Mouse (Mus musculus) limb, embryonic 12.5 days (tissue): ENCODE results near the gene Cyp4f37. TPM values are rescaled to one million over a fixed set of nuclear protein-coding genes. Genes with fewer than 3 reads are reported as not detected.
A peak's percentile ranks its signal among the peaks of the same experiment; 100 is the strongest.
"Not testable (repeated sequence)": the region's sequence is repeated elsewhere in the genome, so short reads cannot be mapped to it uniquely, and the experiment has no call there.

Experiments used
- ATAC-seq: fragments of 200-750 bp; cut with Nextera tagmentation; 2 replicates; pipeline ENCODE4 v1.8.0; 2017; ENCODE audit warnings: low read depth, moderate TSS enrichment; ENCODE audit not compliant: insufficient number of reproducible peaks, insufficient read depth, low FRiP score, low TSS enrichment
- H3K27ac ChIP-seq: fragments of 300-500 bp; sonication (generic); 2 replicates; pipeline ENCODE4 v1.5.1; 2016; ENCODE audit warnings: mild to moderate bottlenecking, moderate library complexity
- H3K27me3 ChIP-seq: fragments of 300-500 bp; sonication (generic); 2 replicates; pipeline ENCODE4 v1.6.1; 2016; ENCODE audit warnings: mild to moderate bottlenecking, moderate library complexity
- H3K36me3 ChIP-seq: fragments of 300-500 bp; sonication (generic); 2 replicates; pipeline ENCODE4 v1.6.1; 2016; ENCODE audit warnings: mild to moderate bottlenecking, moderate library complexity
- H3K4me1 ChIP-seq: fragments of 300-500 bp; sonication (generic); replicated peaks from 2 replicates; pipeline ENCODE4 v1.6.1; 2016
- H3K4me2 ChIP-seq: fragments of 300-500 bp; sonication (generic); 2 replicates; pipeline ENCODE4 v1.6.1; 2016; ENCODE audit warnings: mild to moderate bottlenecking, moderate library complexity
- H3K4me3 ChIP-seq: fragments of 300-500 bp; sonication (generic); replicated peaks from 2 replicates; pipeline ENCODE4 v1.5.1; 2016; ENCODE audit warnings: mild to moderate bottlenecking
- H3K9ac ChIP-seq: fragments of 300-500 bp; sonication (generic); replicated peaks from 2 replicates; pipeline ENCODE4 v1.6.1; 2016; ENCODE audit warnings: mild to moderate bottlenecking, moderate library complexity
- H3K9me3 ChIP-seq: fragments of 300-500 bp; sonication (generic); 2 replicates; pipeline ENCODE4 v1.6.1; 2016; ENCODE audit warnings: mild to moderate bottlenecking, moderate library complexity
- WGBS: fragments of 180-500 bp; shearing (Covaris S2); methylation state at CpG from one replicate; pipeline ENCODE4 v1.1.7; 2016; 5-methylcytosine and 5-hydroxymethylcytosine counted together
- polyA plus RNA-seq: library from polyadenylated mRNA; unstranded; fragments of >200 nt; fragmentation: Nextera tagmentation; extraction: Ambion mirVana; gene quantifications from 2 replicates; pipeline ENCODE4 v1.2.1, GENCODE M21; 2016

The Cyp4f37 gene
- polyA plus RNA-seq, 1 experiment from 2014 or later = not detected

DNA sequence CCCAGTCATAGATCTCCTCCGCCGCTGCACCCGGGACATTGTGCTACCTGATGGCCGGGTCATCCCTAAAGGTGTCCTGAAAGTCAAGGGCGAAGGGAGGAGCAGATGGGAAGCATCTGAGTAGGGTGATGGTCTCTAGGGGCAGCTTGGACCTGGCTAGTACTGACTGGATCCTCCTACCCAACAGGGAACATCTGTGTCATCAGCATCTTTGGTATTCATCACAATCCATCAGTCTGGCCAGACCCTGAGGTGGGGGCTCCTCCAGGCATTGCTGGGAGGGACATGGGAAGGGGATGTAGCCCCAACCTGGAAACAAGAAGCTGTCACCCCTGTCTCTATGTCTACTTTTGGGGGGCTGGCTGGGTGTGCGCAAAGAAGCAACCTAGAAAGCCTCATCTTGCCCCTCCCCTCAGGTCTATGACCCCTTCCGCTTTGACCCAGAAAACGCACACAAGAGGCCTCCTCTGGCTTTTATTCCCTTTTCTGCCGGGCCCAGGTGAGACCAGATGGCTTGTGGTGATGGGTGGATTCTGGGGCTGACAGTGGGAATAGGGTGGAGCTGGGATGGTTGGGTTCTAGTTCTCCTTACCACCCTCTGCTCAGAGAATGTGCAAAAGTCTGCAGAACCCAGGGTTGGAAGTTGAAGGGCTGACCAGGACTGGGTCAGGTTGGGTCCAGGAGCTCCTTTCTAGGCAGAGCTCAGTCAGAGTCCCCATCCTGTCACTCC is 13.3 kb downstream of the Cyp4f37 start:
- WGBS = 85% methylated on average over 9 of the region's 9 CpGs
- not testable (repeated sequence) for H3K27me3 ChIP-seq

GRCm38 (mm10) chr17:32634972-32635314 is 13.8 kb downstream of the Cyp4f37 start:
- peak; percentile 15; the same call in 1 of the 2 replicates for ATAC-seq
- H3K27ac ChIP-seq = no peak overlapping the region
- 3% methylated on average over 17 of the region's 17 CpGs for WGBS
- no peaks in the 10 kb centered on the region for H3K4me1 ChIP-seq
- no peaks in the 10 kb centered on the region for H3K27me3 ChIP-seq
- no peaks in the 10 kb centered on the region for H3K9me3 ChIP-seq
- H3K4me3 ChIP-seq = peak overlapping the region; percentile 35
- H3K4me2 ChIP-seq = peak overlapping the region; percentile 60
- no peaks in the 10 kb centered on the region for H3K36me3 ChIP-seq
- H3K9ac ChIP-seq = peak overlapping the region; percentile 45; the same call in 1 of the 2 replicates

More for the DNA sequence above, 13.3 kb downstream of the Cyp4f37 start:
- Histone ChIP-seq H3K4me2 (peak overlapping the region; percentile 60), H3K4me3 (peak overlapping the region; percentile 35), H3K9ac (peak overlapping the region; percentile 45; the same call in 1 of the 2 replicates)
- not testable (repeated sequence) for ATAC-seq, H3K27ac ChIP-seq, H3K9me3 ChIP-seq, H3K4me1 ChIP-seq, H3K36me3 ChIP-seq

DNA sequence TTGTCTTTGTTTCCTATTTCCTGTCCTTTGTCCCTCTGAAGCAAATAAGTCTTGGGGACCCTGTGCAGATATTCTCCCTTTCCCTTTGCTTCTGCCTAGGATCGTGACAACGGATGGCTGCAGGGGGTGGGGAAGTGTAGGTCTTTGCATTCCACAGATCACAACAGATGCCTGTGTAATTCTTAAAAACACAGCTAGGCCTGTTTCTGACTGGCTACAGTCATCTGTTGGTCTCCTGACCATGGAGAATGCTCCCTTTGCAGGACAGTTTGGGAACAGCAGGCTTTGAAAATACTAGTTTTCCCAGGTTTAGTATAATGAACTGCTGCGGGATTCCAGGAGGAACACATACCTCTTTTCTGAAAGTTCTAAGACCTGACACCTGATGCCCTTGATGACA is 15.2 kb downstream of the Cyp4f37 start:
- Histone ChIP-seq H3K27ac (no peak overlapping the region), H3K4me1 (no peaks in the 10 kb centered on the region), H3K4me2 (no peak overlapping the region), H3K27me3 (no peaks in the 10 kb centered on the region), H3K36me3 (no peaks in the 10 kb centered on the region), H3K4me3 (no peak overlapping the region), H3K9ac (no peak overlapping the region), H3K9me3 (no peaks in the 10 kb centered on the region)
- ATAC-seq = no peak
- 71% methylated on average over 3 of the region's 3 CpGs for WGBS

- Histone ChIP-seq H3K4me1 (no peaks in the 10 kb centered on the region), H3K9me3 (no peaks in the 10 kb centered on the region), H3K27ac (no peak overlapping the region), H3K36me3 (no peaks in the 10 kb centered on the region), H3K9ac (no peak overlapping the region), H3K27me3 (no peaks in the 10 kb centered on the region), H3K4me3 (no peak overlapping the region), H3K4me2 (no peak overlapping the region)
- WGBS = 81% methylated on average over 2 of the region's 2 CpGs
- ATAC-seq = no peak
Observed at GRCm38 (mm10) chr17:32637151-32637550, 16.0 kb downstream of the Cyp4f37 start.

DNA sequence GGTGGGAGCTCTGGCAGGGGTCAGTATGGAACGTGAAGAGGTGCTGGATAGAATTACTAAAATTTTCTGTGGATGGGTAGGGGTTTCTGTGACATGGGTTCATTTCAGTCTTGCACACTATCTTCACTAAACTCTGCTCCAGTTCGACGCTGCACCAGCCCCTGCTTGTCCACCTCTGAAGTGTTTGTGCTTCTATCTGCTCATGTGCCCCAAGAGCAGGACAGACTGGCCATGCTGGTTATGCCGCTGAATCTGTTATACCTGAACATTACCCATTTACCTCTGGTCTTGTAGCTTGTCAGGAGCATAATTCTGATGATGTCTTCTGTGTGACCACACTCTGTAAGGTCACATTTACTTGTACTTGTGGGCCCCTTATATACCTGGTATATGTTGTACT is 25.5 kb downstream of the Cyp4f37 start:
- no peaks in the 10 kb centered on the region for H3K27me3 ChIP-seq
- no peaks in the 10 kb centered on the region for H3K4me1 ChIP-seq
- WGBS = 87% methylated on average over 4 of the region's 4 CpGs
- no peak for ATAC-seq
- no peaks in the 10 kb centered on the region for H3K9me3 ChIP-seq
- no peak overlapping the region for H3K4me3 ChIP-seq
- no peak overlapping the region for H3K9ac ChIP-seq
- H3K4me2 ChIP-seq = no peak overlapping the region
- no peaks in the 10 kb centered on the region for H3K36me3 ChIP-seq
- H3K27ac ChIP-seq = no peak overlapping the region

- Histone ChIP-seq H3K27me3 (no peaks in the 10 kb centered on the region), H3K4me2 (no peak overlapping the region), H3K9ac (no peak overlapping the region), H3K9me3 (no peaks in the 10 kb centered on the region; the same call in 1 of the 2 replicates), H3K4me3 (no peak overlapping the region), H3K27ac (no peak overlapping the region), H3K4me1 (no peaks in the 10 kb centered on the region), H3K36me3 (no peaks in the 10 kb centered on the region)
- ATAC-seq = no peak
- 88% methylated on average over 4 of the region's 4 CpGs for WGBS
Observed at GRCm38 (mm10) chr17:32653860-32654259, 32.8 kb downstream of the Cyp4f37 start.

GRCm38 (mm10) chr17:32657041-32657440 is 35.9 kb downstream of the Cyp4f37 start:
- no peak overlapping the region for H3K9ac ChIP-seq
- no peak overlapping the region for H3K4me3 ChIP-seq
- no peaks in the 10 kb centered on the region for H3K36me3 ChIP-seq
- WGBS = 72% methylated on average over 3 of the region's 3 CpGs
- H3K27ac ChIP-seq = no peak overlapping the region
- ATAC-seq = no peak
- no peak overlapping the region for H3K4me2 ChIP-seq
- H3K4me1 ChIP-seq = no peaks in the 10 kb centered on the region
- H3K27me3 ChIP-seq = no peaks in the 10 kb centered on the region
- H3K9me3 ChIP-seq = no peaks in the 10 kb centered on the region

- no peak overlapping the region for H3K9ac ChIP-seq
- H3K27ac ChIP-seq = no peak overlapping the region
- H3K9me3 ChIP-seq = no peaks in the 10 kb centered on the region
- 74% methylated on average over 1 of the region's 1 CpGs for WGBS
- no peaks in the 10 kb centered on the region for H3K27me3 ChIP-seq
- H3K4me1 ChIP-seq = no peaks in the 10 kb centered on the region
- no peak overlapping the region for H3K4me3 ChIP-seq
- H3K4me2 ChIP-seq = no peak overlapping the region
- no peaks in the 10 kb centered on the region for H3K36me3 ChIP-seq
- no peak for ATAC-seq
Observed at GRCm38 (mm10) chr17:32658246-32658645, 37.1 kb downstream of the Cyp4f37 start.

DNA sequence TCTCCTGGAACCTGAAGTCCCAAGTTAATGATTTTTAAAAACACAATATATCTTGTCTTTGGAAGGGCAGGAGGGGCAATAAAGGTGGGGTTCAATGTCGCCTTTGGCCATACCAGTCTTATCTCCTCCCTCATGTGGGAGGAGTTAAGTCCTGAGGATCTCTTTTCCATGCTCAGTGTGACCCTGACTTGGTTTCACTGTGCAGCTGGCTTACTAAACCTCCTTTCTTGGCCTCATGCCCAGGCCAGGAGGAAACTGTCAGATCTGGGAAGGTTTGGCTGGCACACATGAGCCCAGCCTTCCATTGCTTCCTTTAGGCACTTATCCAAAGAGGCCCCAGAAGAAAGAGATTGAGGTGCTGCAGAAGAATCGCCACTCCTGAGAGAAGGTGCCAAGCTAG is 37.6 kb downstream of the Cyp4f37 start, which contains the start of gene Cyp4f40:
Gene Cyp4f40, plus strand, starts transcription at position 189 of the 400 bp plus-strand sequence.
- no peak for ATAC-seq
- Histone ChIP-seq H3K27ac (no peak within 1 kb of the TSS), H3K36me3 (no peaks in the 10 kb centered on the region), H3K27me3 (no peaks in the 10 kb centered on the region), H3K4me1 (no peaks in the 10 kb centered on the region), H3K9ac (no peak within 1 kb of the TSS), H3K9me3 (no peaks in the 10 kb centered on the region), H3K4me2 (no peak within 1 kb of the TSS), H3K4me3 (no peak within 1 kb of the TSS)
- WGBS = 59% methylated on average over 2 of the region's 2 CpGs

- WGBS = 64% methylated on average over 7 of the region's 7 CpGs
- ATAC-seq = no peak
- Histone ChIP-seq H3K27me3 (no peaks in the 10 kb centered on the region), H3K36me3 (no peaks in the 10 kb centered on the region), H3K9me3 (no peaks in the 10 kb centered on the region), H3K4me3 (no peak overlapping the region), H3K4me2 (no peak overlapping the region), H3K27ac (no peak overlapping the region), H3K4me1 (no peaks in the 10 kb centered on the region), H3K9ac (no peak overlapping the region)
Observed at GRCm38 (mm10) chr17:32673976-32674375, 52.9 kb downstream of the Cyp4f37 start.

GRCm38 (mm10) chr17:32676040-32676635 is 55.0 kb downstream of the Cyp4f37 start:
- Histone ChIP-seq H3K4me3 (no peak overlapping the region), H3K27me3 (no peaks in the 10 kb centered on the region), H3K9me3 (no peaks in the 10 kb centered on the region), H3K9ac (no peak overlapping the region), H3K4me2 (peak overlapping the region; percentile 13; the same call in 1 of the 2 replicates), H3K36me3 (no peaks in the 10 kb centered on the region), H3K27ac (no peak overlapping the region), H3K4me1 (no peaks in the 10 kb centered on the region)
- no peak for ATAC-seq
- 38% methylated on average over 21 of the region's 21 CpGs for WGBS
